Mouse (Mus musculus): ENCODE data around the gene Gm4922.

The Gm4922 gene

DNA sequence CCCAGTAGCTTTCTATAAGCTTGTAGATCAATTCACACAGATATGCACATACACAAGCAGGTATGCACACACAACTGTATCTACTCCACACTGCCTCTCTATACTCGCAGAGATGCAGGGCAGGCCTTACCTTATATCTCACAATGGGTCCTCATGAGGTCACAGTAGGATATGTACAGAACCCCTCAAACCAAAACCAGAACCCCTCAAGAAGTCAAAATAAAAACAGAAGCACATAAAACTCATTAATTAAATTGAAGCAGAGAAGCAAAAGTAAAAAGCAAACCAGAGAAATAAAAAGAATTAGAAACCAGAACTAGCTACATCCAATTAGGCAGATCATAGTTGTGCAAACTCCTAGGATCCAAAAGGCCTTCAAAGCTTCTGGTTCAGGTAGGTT is at the start of gene Gm4922:
TSS of gene Gm4922 (minus strand) at position 101 of the 400 bp plus-strand sequence.
- in situ Hi-C loops (cut with MboI, MseI) = no loop called here

DNA sequence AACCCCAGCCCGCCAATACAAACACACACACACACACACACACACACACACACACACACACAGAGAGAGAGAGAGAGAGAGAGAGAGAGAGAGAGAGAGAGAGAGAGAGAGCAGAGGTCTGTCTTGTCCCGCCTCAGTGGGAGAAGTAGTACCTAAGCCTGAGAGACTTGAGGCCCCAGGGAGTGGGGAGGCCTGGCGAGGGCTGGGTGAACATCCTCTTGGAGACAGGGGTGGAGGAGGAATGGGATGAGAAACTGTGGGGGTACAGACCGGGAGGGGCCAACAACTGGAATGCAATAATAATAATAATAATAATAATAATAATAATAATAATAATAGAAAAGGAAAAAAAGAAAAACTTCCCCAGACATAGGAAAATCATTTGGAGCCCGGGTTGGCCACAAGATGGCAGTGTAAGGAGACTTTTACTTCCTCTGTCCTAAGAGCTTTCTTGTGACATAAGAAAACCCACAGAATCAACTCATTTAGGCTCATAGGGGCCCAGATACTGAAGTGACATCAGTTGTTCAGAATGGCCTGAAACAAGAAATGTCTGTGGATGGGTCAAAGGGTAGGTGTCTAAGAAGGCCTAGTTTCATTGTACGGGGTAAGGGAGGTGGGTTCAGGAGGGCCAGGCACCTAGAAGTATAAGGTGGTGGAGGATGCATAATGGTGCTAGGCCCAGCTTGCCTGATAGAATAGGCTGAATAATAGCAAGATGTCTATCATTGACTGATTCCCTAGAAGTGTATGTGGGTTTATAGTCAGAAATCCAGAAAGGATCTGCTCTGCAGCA is 49.3 kb upstream of the Gm4922 start:
- in situ Hi-C loops (cut with MboI, MseI) = no loop called here

DNA sequence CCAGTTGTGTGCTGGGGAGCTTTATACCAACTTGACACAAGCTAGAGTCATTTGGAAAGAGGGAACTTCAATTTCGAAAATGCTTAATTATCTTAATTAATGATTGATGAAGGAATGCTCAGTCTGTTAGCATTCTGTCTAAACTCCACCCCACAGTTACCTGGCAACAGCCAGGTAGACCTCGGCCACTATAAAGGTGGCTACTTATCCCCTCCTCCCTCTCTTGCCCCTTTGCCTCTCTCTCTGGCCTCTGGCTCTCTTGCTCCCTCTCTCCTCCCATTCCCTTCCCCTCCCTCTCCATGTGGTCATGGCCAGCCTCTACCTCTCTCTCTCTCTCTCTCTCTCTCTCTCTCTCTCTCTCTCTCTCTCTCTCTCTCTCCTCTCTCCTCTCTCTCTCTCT is 47.8 kb upstream of the Gm4922 start:
- in situ Hi-C loops (cut with MboI, MseI) = no loop called here

DNA sequence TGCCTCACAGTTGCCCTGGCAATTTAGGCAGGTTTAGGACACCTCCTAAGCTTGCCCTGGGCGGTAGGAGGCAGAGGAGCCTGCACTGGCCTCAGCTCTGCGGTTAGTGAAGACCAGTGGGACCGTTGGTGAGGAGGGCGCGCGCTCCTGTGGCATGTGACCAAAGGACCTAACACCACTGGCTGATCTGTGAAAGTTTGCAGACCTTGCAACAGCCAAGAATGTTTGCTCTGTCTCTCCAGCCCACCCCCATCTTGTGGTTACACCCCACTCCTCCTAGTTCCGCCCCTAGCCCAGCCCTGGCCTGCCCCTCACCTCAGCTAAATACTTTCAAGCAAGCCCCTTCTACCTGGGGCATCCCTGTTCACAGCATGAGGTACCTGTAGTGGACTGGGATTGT is 45.2 kb upstream of the Gm4922 start:
- in situ Hi-C loops (cut with MboI, MseI) = no loop called here

DNA sequence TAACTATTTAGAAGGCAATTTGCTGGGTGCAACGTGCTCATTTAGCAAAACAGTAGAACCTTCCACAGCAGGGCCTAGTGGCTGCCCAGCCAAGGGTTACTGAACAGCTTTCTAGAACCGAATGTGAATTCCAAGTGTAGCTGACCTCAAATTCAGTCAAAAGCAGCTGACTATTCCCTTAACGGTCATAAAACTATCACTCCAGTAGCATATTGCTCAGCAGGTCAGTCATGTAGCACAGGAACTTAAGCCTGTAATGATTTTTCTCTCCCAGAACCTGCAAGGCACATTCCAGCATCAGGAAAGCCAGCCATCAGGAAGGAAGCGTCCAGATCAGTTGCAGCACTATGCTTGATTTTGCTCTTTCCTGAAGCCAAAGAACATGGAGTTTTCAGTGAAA is 43.8 kb upstream of the Gm4922 start:
- in situ Hi-C loops (cut with MboI, MseI) = no loop called here

DNA sequence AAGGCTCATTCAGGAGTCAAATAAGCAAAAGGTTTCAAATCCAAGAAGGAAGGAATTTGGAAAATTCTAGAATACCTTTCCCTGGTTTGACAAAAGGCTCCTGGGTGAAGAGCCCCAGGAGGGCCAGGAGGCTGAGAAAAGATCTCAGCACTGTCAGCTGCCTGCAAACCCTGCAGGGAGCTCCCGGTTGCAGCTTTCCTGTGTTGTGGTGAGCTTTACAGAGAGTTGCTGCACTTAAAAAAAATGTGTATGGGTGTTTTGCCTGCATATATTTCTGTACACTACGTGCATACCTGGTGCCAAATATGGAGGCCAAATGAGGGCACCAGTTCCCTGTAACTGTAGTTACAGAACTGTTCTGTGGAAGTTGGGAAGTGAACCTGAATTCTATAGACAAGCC is 41.3 kb upstream of the Gm4922 start:
- in situ Hi-C loops (cut with MboI, MseI) = no loop called here

DNA sequence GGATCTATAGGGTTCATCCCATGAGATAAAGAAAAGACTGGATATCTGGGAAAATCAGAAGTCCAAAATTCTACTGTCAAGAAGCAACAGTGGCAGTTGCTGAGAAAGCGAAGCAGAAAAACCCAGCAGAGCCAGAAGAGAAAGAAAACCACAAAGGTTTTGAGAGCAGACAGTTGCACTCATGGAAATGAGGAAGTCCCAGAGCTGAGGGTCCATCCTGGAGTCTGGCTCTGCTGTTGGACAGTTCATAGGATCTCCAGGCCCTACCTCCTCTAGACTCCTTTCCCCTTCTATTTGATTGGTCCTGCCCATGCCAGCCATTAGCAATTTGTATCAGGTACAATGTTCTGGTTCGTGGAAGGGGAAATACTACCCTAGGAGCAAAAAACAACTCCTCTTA is 39.5 kb upstream of the Gm4922 start:
- in situ Hi-C loops (cut with MboI, MseI) = no loop called here

DNA sequence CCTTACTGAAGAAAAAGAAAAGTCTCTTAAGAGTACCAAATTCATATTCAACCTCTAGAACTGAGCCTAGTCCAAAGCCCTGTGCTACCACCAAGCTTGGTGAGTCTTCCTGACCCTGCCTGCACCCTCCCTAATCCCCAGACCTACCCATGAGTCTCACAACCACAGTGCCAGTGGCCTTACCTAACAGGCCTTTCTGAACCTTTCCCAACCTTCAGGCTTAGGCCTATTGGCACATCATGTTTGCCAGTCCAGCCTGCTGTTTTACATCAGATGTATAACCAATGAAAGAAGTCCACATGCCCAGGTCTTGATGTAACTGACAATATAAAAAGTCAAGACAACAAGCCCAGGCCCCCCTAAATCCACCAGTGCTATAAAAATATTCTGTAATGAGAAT is 38.5 kb upstream of the Gm4922 start:
- in situ Hi-C loops (cut with MboI, MseI) = no loop called here

DNA sequence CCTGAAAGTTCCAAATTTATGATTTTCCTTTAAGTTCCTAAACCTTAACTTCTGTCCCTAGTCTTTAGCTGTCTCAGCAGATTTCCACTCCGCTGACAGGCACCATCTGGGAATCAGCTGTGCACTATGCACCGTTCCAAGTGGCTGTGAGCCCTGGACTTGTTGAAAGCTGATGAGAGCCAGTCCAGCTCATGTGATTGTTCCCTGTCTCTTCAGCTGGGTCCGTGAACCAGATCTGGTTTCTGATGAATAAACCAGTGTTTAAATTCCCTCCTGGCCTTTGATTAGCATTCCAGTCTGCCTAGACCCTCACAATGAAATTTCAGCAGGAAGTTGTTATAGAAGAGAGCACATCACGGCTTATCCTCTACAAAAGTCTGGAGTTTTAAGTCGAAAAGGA is 30.0 kb upstream of the Gm4922 start:
- in situ Hi-C loops (cut with MboI, MseI) = no loop called here

DNA sequence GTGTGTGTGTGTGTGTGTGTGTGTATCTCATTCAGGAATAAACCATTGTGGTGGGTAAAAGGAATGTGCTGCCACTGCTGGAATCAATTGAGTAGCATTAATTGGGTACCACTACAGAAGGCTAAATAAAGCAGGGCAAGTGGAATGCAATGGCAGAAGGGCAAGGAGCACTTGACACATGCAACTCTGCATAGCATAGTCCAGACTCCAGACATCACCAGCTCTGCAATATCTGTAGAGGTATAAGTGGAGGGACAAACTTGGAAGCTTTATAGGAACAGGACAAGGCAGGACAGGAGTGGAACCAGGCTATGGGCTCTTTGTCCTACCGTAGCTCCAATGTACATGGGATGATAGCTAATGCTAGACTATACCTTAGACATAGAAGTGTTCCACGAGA is 25.2 kb upstream of the Gm4922 start:
- in situ Hi-C loops (cut with MboI, MseI) = no loop called here

DNA sequence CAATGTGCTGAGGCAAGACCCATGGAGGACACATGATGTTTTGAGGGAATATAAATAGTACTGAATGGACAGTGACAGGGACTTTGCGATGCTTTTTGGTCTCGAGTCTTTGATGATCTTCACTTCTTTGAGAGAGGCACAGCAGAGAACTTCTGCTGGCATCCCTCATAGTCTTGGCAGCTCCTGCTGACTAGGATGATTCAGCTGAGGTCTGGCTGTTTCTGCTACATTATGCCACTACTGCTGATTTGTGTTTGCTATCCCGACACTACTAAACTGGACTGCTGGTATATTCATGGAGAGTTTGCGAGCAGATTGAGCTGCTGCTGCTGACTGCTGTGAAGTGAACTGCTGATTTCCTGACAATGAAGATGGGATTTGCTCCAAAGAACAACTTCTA is 3.5 kb upstream of the Gm4922 start:
- in situ Hi-C loops (cut with MboI, MseI) = no loop called here

DNA sequence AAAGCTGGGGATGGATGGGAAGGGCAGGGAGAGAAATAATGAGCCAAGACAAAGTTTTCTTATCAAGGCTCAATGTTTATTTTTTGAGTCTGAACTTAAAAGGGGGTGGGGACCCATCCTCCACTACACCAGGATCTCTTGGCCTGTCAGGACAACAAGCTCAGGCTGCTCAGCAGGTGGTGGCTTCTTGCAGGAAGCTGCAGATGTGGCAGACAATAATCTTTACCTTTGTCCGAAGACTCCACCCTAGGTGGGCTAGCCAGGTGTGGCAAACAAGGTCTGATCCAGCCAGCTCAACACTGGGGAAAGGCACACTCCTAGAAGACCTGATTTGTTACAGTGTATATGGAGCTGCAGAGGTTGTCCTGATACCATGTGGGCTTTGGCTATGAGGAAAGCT is 2.0 kb upstream of the Gm4922 start:
- in situ Hi-C loops (cut with MboI, MseI) = no loop called here

DNA sequence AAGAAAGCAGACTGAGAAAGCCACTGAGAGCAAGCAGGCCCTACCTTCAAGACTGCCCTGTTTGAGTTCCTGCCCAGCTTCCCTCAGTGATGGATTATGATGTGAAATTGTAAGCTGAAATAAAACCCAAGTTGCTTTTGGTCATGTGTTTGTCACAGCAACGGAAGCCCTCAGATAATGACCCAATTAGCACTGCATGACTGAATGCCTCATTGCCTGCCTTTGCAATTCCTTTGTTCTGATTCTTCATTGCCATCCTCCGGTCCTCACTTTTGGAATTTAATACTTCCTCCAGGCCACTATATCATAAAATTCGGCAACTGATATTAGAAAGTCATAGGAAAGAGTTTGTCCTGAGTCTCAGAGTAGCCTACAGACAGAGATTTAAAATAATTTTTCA is 9.0 kb downstream of the Gm4922 start:
- in situ Hi-C loops (cut with MboI, MseI) = loop anchor here in 1 of 2 experiments (10.0 kb wide), 1 partner anchor 127 kb away; no protein-coding TSS in a partner anchor

DNA sequence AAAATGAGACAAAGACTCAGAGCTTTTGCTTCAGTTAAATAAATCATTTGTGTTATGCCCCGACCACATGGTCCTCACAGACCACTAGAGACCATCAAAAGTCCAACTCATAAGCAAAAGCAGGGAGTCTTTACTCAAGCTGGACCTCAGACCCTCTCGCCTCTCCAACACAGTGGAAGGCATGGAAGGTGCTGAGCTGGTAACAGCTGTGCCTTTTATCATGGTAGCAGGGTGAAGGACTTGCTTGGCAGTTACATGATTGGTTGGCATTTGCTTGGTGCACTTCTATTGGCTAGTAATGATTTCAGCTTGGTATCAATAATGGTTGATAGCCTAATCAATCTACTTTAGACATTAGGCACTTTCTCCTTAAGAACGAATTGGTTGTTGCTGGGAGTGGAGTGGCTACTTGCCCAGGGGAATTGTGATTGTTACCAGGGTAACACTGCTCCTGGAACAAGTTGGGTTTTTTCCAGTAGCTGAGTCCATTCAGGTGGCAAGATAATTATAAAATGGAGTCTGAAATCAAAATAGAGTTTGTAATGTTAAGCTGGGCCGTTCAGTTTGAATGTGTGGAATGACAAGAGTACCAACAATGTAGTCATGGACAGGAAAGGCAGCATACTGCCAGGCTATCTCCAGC is 13.9 kb downstream of the Gm4922 start:
- in situ Hi-C loops (cut with MboI, MseI) = loop anchor here in 1 of 2 experiments (10.0 kb wide), 1 partner anchor 132 kb away; no protein-coding TSS in a partner anchor

DNA sequence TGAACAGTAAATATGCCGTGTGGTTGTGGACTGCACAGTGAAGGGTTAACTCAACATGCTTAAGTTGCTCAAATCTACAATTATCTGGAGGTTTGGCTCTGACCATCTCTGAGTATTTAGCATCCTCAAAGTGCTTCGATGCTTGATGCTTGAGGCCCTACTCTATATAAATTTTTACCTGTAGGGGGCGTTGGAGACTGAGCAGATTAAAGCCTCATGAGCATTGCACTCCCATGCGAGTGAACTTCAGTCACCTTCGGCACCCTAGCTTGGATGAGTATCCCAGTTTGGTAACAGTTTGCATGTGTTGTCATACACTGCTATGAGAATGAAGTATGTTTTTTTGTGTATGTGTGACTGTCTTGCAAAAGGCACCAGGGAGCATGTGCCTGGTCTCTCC is 16.7 kb downstream of the Gm4922 start:
- in situ Hi-C loops (cut with MboI, MseI) = loop anchor here (5.0 to 10.0 kb wide), 2 partner anchors 135 to 137 kb away; no protein-coding TSS in a partner anchor

DNA sequence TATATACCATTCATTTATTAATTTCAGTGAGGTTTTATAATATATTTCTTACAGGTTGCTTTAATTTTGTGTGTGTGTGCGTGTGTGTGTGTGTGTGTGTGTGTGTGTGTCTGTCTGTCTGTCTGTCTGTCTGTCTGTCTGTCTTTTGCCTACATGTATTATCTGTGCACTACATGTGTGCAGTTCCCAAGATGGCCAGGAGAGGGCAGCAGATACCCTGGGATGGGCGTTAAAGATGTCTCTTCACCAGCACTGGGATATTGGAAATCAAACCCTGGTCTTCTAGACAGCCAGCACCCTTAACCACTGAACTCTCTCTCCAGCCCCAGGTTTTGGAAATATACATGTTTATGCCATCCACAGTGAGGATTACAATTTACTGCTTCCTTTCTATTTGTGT is 26.4 kb downstream of the Gm4922 start:
- in situ Hi-C loops (cut with MboI, MseI) = no loop called here

DNA sequence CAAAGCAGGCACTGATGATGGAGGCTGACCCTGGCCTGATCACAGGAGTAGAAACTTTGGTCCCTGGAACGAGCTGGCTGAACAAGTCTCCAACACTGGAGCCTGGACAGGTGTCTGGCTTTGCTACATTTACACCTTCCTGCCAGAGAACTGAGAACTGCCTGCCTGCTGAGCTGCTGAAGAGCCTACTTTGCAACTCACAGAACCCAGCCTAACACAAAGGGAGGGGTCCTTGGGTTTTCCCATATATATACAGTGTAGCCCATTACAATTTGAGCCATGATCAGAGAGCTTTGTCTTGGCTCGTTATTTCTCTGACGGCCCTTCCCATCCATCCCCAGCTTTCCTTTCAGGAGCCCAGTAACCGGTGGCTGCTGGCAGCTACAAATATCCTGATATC is 36.5 kb downstream of the Gm4922 start:
- in situ Hi-C loops (cut with MboI, MseI) = no loop called here

DNA sequence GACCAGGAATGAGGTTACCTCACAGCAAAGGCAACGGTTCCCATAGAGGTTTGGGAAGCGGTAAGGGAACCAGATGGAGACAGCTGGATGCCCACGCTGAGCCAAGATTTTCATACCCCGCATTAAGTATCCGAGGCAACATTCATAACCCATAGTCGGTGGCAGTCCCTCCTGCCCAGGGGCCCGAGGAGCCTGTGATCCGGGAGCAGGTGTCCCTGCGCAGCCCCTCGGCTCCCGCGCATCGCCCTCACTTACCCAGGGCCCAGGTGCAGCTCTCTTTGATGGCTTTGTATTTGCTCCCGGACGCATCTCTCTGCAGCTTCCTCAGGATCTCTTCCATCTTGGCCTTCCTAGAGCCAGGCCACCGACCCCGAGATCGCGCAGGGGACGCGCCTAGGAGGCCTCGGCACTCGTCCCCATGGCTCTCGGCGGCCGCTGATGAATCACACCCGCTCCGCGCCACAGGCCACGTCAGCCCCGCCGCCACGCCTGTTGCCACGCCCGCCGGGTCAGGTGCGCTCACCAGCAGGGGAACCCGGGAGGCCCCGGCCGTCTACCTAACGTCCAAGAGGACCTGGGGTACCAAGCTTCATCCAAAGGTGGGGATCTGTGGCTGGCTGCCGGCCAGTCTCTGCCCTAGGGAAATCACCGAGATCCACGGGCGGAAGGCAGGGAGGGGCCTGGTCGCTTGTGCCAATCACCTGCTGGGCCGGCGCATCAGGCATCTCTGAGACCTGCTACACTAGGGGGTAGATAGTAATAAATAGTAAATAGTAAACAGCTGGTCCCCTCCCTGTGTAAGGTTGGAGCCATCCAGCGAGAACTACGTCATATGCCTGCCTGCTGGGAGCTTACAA is 43.1 kb downstream of the Gm4922 start, which contains the start of gene Arfgef3:
TSS of gene Arfgef3 (minus strand) at position 664 of the 857 bp plus-strand sequence.
- in situ Hi-C loops (cut with MboI, MseI) = no loop called here

DNA sequence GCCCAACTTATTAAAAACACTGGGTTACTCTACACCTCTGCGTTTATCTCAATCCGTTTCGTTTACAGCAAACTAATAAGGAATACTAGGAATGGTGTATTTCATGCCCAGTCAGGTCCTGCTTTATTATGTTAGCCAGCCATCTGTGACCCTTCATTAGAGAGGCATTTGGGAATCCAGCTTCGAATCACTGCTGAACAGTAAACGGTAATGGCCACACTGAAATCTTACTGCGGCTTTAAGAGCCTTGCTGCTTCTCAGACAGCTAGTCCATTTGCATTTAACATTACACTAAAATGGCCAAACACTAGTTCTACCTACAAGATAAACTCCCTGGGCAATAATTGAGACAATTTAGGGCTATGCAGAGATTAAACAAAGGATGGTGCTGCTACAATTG is 44.5 kb downstream of the Gm4922 start:
- in situ Hi-C loops (cut with MboI, MseI) = no loop called here

DNA sequence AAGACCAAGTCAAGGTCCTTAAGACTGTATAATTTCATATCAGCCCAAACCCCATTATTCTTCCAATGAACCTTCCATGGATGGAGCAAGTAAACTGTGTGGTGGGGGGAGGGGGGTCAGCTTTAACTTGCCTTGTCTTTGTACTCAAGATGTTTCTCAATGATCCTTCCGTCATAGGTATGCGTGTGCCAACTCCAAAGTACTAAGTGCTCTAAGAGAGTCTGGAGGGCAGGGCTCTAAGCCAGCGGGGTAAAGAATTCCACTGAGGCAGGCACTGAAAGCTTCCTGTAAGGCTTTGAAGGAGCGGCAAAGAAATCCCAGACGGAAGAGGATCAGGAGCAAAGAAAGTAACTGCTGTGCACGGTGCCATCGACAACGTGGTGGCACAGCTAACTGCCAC is 45.6 kb downstream of the Gm4922 start:
- in situ Hi-C loops (cut with MboI, MseI) = no loop called here
